Mouse (Mus musculus): Measurements from ENCODE around the gene Ifitm3.

DNA sequence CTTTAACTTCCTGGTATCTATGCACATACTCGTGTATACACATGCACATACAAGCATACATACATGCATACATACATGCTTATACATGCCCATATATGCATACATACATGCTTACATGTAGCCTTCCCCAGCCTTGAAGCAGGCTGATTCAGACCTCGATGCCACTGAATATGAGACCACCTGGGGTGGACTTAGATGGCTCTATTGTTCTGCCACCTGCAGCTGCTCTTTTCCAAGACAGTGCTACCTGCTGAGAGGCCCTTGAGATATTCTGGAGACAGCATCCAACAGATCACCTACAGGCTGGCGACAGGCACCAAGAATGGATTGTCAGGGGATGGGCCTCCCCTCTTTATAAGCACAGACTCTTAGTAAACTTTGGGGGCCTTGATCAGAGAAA, 19.8 kb upstream of the Ifitm3 start:
- TF ChIP-seq POLR2A (IDR thresholded peaks at IDR 0.05; ENCODE audit: borderline replicate concordance, insufficient read depth, low read length) (no peak), CTCF (IDR thresholded peaks at IDR 0.05; ENCODE audit: borderline replicate concordance, insufficient read depth, low read depth, low read length) (no peak)
